Mouse (Mus musculus): Measurements from ENCODE around the gene Catspere2.

Gene Catspere2

GRCm38 (mm10) chr1:178219166-178220077, 236.2 kb downstream of the Catspere2 start:
- DNase-seq: no peak
